Mouse (Mus musculus) C2C12 (cell line): Measurements from ENCODE around the gene Gm10142. TPM values are rescaled to one million over a fixed set of nuclear protein-coding genes. Genes with fewer than 3 reads are reported as not detected.
"Not testable (repeated sequence)": the region's sequence is repeated elsewhere in the genome, so short reads cannot be mapped to it uniquely, and the experiment has no call there.

Experiments used
- H3K27me3 ChIP-seq: one replicate; pipeline ENCODE4 v1.6.1; 2011; ENCODE audit not compliant: control insufficient read depth, insufficient read depth, insufficient read length
- H3K36me3 ChIP-seq: one replicate; pipeline ENCODE4 v1.6.1; 2011; ENCODE audit not compliant: control insufficient read depth, insufficient read depth
- H3K4me3 ChIP-seq: one replicate; pipeline ENCODE4 v1.5.1; 2011; ENCODE audit warnings: mild to moderate bottlenecking, control low read depth; ENCODE audit not compliant: poor library complexity, insufficient read depth, severe bottlenecking
- H3K79me2 ChIP-seq: one replicate; pipeline ENCODE4 v1.6.1; 2011; ENCODE audit not compliant: control insufficient read depth, insufficient read depth
- H3K79me3 ChIP-seq: one replicate; pipeline ENCODE4 v1.6.1; 2011; ENCODE audit warnings: low read depth, control low read depth
- H3ac ChIP-seq: one replicate; pipeline ENCODE3; 2011; ENCODE audit warnings: low read depth; ENCODE audit not compliant: control insufficient read depth, insufficient read length
- CEBPB ChIP-seq: IDR thresholded peaks from one replicate; pipeline ENCODE4 v1.6.1; 2011; ENCODE audit warnings: low read depth, mild to moderate bottlenecking, control low read depth, moderate library complexity
- CTCF ChIP-seq: IDR thresholded peaks from one replicate; pipeline ENCODE4 v1.5.1; 2011; ENCODE audit not compliant: control insufficient read depth, insufficient read depth, insufficient read length
- FOSL1 ChIP-seq: IDR thresholded peaks from one replicate; pipeline ENCODE4 v1.8.0; 2011; ENCODE audit warnings: mild to moderate bottlenecking, low read length; ENCODE audit not compliant: poor library complexity, insufficient read depth, severe bottlenecking
- MAX ChIP-seq: IDR thresholded peaks from one replicate; pipeline ENCODE4 v1.6.1; 2011; ENCODE audit warnings: mild to moderate bottlenecking, control low read depth
- MYOD1 ChIP-seq: IDR thresholded peaks from one replicate; pipeline ENCODE4 v1.6.1; 2011; ENCODE audit warnings: low read depth; ENCODE audit not compliant: control insufficient read depth, insufficient read length
- MYOG ChIP-seq: IDR thresholded peaks from one replicate; pipeline ENCODE4 v1.6.1; 2011; ENCODE audit not compliant: control insufficient read depth, insufficient read length; ENCODE audit errors: extremely low read depth
- USF1 ChIP-seq: IDR thresholded peaks from one replicate; pipeline ENCODE4 v1.6.1; 2011; ENCODE audit warnings: low read depth, mild to moderate bottlenecking, control low read depth, moderate library complexity
- polyA plus RNA-seq: library from polyadenylated mRNA; unstranded; fragments of >200 nt; fragmentation: generic; extraction: Trizol; gene quantifications from one replicate; pipeline ENCODE4 v1.2.1, GENCODE M21; 2012; ENCODE audit warnings: missing spikeins

Gm10142 gene
- polyA plus RNA-seq, 1 experiment = not detected

DNA sequence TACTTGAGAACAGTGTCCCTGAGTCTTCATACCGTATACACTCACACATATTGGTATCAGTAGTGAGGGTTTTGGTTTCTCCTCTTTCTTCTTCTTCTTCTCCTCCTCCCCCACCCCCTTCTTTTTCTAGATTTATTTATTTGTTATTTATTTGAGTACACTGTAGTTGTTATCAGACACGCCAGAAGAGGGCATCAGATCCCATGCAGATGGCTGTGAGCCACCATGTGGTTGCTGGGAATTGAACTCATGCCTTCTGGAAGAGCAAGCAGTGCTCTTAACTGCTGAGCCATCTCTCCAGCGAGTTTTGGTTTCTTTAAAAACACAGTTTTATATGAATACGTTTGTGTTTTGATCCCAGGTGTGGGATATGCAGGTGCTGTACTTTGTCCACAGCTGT lies 12.7 kb downstream of the Gm10142 start:
- no peaks in the 10 kb centered on the region for H3K36me3 ChIP-seq
- TF ChIP-seq MAX (no peak), MYOG (no peak), CTCF (no peak), USF1 (no peak), FOSL1 (no peak), MYOD1 (no peak), CEBPB (no peak)
- peaks cover 34% of the 10 kb centered on the region for H3K27me3 ChIP-seq
- no peak overlapping the region for H3K4me3 ChIP-seq
- H3K79me2 ChIP-seq = no peaks in the 10 kb centered on the region
- no peaks in the 10 kb centered on the region for H3K79me3 ChIP-seq
- no peak overlapping the region for H3ac ChIP-seq

DNA sequence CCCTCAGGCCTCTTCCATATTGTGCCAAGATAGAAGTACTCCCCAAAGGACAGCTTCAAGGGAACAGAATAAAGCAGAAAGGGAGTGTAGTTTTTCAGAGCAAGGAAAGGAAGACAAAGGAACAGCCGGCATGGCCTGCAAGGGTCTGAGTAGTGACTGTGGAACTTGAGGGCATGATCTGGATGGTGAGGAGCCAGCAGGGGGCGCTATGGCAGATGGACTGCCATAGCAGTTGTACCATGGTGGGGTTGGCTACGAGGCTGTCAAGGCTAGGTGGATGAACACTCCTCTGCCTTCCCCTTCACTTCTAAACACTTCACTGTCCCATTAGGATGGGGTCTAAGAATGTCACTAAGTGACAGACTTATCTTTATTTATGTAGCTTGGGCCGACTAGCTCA lies 13.6 kb downstream of the Gm10142 start:
- H3K27me3 ChIP-seq = peaks cover 28% of the 10 kb centered on the region
- H3K36me3 ChIP-seq = no peaks in the 10 kb centered on the region
- TF ChIP-seq MYOD1 (no peak), MYOG (no peak), FOSL1 (no peak), USF1 (no peak), CTCF (no peak), MAX (no peak), CEBPB (no peak)
- no peak overlapping the region for H3K4me3 ChIP-seq
- no peaks in the 10 kb centered on the region for H3K79me3 ChIP-seq
- H3ac ChIP-seq = no peak overlapping the region
- no peaks in the 10 kb centered on the region for H3K79me2 ChIP-seq

DNA sequence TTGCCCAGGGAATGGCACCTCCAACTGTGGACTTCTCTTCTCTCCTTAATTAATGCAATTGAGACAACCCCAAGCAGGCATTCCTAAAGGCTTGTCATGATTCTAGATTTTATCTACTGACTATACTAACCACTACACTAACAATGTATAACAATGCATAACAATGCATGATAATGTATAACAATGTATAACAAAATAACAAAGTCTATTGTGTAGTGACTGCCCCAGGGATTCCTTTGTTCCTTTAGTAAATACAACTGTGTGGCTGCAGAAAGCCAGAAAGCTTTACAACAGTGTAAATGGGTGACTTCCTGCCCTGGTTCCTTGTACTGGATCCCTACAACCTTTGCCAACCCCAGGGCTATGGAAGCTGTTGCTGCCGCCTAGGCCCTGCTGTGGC lies 20.3 kb downstream of the Gm10142 start:
- TF ChIP-seq CEBPB (no peak), CTCF (no peak), USF1 (no peak), MYOD1 (no peak), MYOG (no peak), MAX (no peak), FOSL1 (no peak)
- H3K36me3 ChIP-seq = no peaks in the 10 kb centered on the region
- H3K4me3 ChIP-seq = no peak overlapping the region
- H3ac ChIP-seq = no peak overlapping the region
- H3K27me3 ChIP-seq = peaks cover 9% of the 10 kb centered on the region
- H3K79me2 ChIP-seq = no peaks in the 10 kb centered on the region
- no peaks in the 10 kb centered on the region for H3K79me3 ChIP-seq

DNA sequence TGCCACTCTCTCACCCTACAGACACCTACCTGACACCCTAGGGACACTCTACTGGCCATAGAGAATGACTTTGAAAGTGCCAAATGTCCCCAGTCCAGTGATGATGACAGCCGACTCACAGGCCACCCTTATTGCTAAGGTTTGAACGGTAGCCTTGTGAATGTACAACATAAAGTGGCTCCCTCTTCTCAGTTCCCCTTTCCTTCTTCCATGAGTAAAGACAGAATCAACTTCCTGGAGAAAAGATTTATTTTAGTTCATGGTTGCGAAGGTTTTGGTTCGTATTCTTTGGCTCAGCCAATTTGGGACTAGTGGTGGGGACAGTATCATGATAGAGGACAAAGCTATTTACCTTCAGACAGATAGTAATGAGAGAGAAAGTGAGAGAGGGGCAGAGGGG lies 23.3 kb downstream of the Gm10142 start:
- no peak overlapping the region for H3K4me3 ChIP-seq
- no peak overlapping the region for H3ac ChIP-seq
- H3K36me3 ChIP-seq = no peaks in the 10 kb centered on the region
- H3K79me3 ChIP-seq = no peaks in the 10 kb centered on the region
- TF ChIP-seq USF1 = no peak
- no peak for TF ChIP-seq MYOD1
- no peak for TF ChIP-seq MAX
- TF ChIP-seq FOSL1 = no peak
- no peak for TF ChIP-seq MYOG
- H3K27me3 ChIP-seq = peaks cover 24% of the 10 kb centered on the region
- no peaks in the 10 kb centered on the region for H3K79me2 ChIP-seq

DNA sequence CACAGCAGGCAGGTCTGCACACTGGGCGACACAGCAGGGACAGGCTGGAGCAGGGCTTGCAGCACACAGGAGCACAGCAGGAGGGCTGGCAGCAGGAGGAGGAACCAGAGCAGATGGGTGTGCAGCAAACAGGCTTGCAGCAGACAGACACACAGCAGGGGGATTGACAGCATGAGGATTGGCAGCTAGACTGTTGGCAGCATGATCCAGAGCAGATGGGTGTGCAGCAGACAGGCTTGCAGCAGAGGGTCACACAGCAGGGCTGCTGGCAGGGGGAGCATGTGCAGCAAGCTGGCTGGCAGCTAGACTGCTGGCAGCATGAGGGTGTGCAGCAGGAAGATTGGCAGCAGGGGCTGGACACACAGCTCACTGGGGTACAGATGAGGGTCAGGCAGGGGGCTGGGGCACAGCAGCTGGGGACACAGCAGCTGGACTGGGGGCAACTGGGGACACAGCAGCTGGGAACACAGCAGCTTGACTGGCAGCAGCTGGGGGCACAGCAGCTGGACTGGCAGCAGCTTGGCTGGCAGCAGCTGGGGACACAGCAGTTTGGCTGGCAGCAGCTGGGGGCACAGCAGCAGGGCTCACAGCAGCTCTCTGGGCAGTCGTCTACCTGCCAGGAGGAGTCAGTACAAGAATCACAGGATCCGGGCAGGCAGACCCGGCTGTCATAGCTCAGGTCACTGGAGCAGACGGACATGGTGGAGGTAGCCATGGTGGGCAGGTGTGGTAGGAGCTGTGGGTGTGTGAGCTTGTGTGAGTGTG lies 26.5 kb downstream of the Gm10142 start, which contains the start of gene Gm18596:
Gene Gm18596 (minus strand): TSS at position 715 of the 765 bp plus-strand sequence.
- H3K27me3 ChIP-seq = peaks cover 25% of the 10 kb centered on the region
- H3K79me3 ChIP-seq, H3K79me2 ChIP-seq, H3ac ChIP-seq, H3K4me3 ChIP-seq, H3K36me3 ChIP-seq: not testable (repeated sequence)

DNA sequence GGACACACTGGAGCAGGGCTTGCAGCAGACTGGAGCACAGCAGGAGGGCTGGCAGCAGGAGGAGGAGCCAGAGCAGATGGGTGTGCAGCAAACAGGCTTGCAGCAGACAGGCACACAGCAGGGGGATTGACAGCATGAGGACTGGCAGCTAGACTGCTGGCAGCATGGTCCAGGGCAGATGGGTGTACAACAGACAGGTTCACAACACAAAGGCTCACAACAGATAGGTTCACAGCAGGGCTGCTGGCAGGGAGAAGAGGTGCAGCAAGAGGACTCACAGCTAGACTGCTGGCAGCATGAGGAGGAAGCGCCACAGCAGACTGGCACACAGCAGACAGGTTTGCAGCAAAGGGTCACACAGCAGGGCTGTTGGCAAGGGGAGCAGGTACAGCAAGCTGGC lies 35.1 kb downstream of the Gm10142 start:
- H3K79me3 ChIP-seq, H3K36me3 ChIP-seq, H3K27me3 ChIP-seq, H3ac ChIP-seq, H3K79me2 ChIP-seq, H3K4me3 ChIP-seq: not testable (repeated sequence)

DNA sequence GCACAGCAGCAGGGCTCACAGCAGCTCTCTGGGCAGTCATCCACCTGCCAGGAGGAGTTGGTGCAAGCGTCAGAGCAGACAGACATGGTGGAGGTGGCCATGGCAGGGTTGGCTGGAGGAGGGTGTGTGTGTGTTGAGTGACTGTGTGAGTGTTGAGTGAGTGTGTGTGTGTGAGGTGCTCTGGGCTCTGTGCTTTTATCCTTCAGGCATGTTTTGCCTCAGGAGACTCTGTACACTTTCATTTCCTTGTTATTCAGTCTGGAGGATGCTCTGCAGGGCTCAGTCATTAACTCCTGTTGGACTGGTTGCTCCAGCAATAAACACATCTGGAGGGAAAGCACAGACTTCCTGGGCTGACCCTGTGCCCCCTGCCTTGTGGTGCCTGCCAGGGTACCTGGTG lies 35.6 kb downstream of the Gm10142 start, which contains the start of gene Gm9736:
Gene Gm9736 (minus strand): TSS at position 101 of the 400 bp plus-strand sequence.
- H3K79me2 ChIP-seq, H3K79me3 ChIP-seq, H3K36me3 ChIP-seq, H3ac ChIP-seq, H3K4me3 ChIP-seq, H3K27me3 ChIP-seq: not testable (repeated sequence)

DNA sequence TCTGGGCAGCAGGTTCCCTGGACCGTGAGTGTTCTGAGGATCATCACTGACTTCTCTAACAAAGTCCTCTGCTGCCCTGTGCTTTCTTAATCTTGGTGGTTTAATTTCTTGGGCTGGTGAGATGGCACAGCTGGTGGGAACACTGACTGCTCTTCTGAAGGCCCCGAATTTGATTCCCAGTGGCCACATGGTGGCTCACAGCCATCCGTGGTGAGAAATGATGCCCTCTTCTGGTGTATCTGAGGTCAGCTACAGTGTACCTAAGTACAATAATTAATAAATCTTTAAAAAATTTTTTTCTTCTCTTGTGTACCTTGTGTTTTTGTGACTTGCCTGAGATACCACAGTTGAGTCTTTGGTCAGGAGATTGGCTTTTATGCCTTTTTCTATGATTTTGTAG lies 36.7 kb downstream of the Gm10142 start:
- H3K79me3 ChIP-seq, H3K27me3 ChIP-seq, H3K4me3 ChIP-seq, H3K36me3 ChIP-seq, H3ac ChIP-seq, H3K79me2 ChIP-seq: not testable (repeated sequence)
